Comparison of ENCODE assay signal across 12 mouse cellular contexts in the genomic region with DNA sequence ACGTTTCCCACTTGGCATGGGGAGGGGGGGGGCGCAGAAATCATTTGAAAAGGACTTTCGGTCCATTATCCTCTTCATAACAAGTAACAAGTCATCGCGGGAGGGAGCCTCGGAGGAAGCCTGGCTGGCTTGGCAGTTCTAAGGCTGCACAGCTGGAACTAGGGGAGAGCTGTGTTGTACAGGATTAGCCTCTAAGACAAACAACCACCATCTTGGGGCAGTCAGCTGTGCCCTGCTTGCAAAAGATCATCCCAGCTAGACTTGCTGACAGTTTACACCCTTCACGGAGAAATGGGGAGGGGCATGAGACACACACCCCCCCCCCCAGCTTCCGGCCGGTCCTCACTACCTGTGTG. TPM values are rescaled to one million over a fixed set of nuclear protein-coding genes. Genes with fewer than 3 reads are reported as not detected.
DNase-seq lines count a peak whose midpoint lies in the region; ATAC-seq and TF ChIP-seq lines count a peak whose summit lies in the region.
"Had no signal": no experiment of that assay in that cellular context is flagged by ENCODE, and none has a peak within 500 bp of the region (broad histone marks: within the 10 kb centered on the region; RNA-seq: fewer than 3 reads in every experiment).

No protein-coding gene starts in this region.

- H3K9ac ChIP-seq in heart, embryonic 12.5 days, result no peak overlapping the region
- H3K9ac ChIP-seq in forebrain, embryonic 13.5 days, result no peak overlapping the region
- H3K9ac ChIP-seq in midbrain, embryonic 12.5 days (replicated peaks), result no peak overlapping the region
- H3K9ac ChIP-seq: limb, embryonic 12.5 days had no signal

- no peaks in the 10 kb centered on the region for H3K36me3 ChIP-seq in heart, embryonic 12.5 days
- 0 out of 2 replicates have a peak, but pooled peaks cover 2% of the 10 kb centered on the region for H3K36me3 ChIP-seq in forebrain, embryonic 13.5 days (ENCODE audit: poor library complexity, severe bottlenecking)
- H3K36me3 ChIP-seq in midbrain, embryonic 12.5 days, result no peaks in the 10 kb centered on the region
- H3K36me3 ChIP-seq: limb, embryonic 12.5 days had no signal

- H3K27ac ChIP-seq in heart, embryonic 12.5 days (ENCODE audit: poor library complexity, severe bottlenecking), result no peak overlapping the region
- H3K27ac ChIP-seq in forebrain, embryonic 13.5 days, result peak overlapping the region; percentile 71; the same call in 1 of the 2 replicates
- H3K27ac ChIP-seq in midbrain, embryonic 12.5 days (replicated peaks), result peak overlapping the region; percentile 73

- intact Hi-C loops in heart, postnatal 25 days (cut with DNase I), result no loop called here

- no peak for TF ChIP-seq POLR2A in brain, embryonic 14.5 days (IDR thresholded peaks at IDR 0.05; ENCODE audit: borderline replicate concordance, extremely low read depth, insufficient read depth, insufficient read length, poor library complexity, severe bottlenecking)

- 0 out of 2 replicates have a peak, but pooled peaks cover 4% of the 10 kb centered on the region for H3K27me3 ChIP-seq in heart, embryonic 12.5 days (replicated peaks)
- no peaks in the 10 kb centered on the region for H3K27me3 ChIP-seq in forebrain, embryonic 13.5 days
- H3K27me3 ChIP-seq in midbrain, embryonic 12.5 days, result peaks cover 9% of the 10 kb centered on the region; the same call in 1 of the 2 replicates
- H3K27me3 ChIP-seq: limb, embryonic 12.5 days had no signal

- WGBS in heart, embryonic 12.5 days, result 46% methylated on average over 9 of the region's 9 CpGs
- 25% methylated on average over 9 of the region's 9 CpGs for WGBS in forebrain, embryonic 13.5 days
- 22% methylated on average over 9 of the region's 9 CpGs for WGBS in midbrain, embryonic 12.5 days

- H3K4me1 ChIP-seq in heart, embryonic 12.5 days (replicated peaks), result peaks cover 10% of the 10 kb centered on the region
- H3K4me1 ChIP-seq in forebrain, embryonic 13.5 days, result peaks cover 18% of the 10 kb centered on the region
- H3K4me1 ChIP-seq in midbrain, embryonic 12.5 days, result peaks cover 18% of the 10 kb centered on the region

- no peak for ATAC-seq in heart, embryonic 12.5 days (ENCODE audit: insufficient number of reproducible peaks, low FRiP score)
- ATAC-seq in forebrain, embryonic 13.5 days, result peak; percentile 50; the same call in 1 of the 2 replicates
- ATAC-seq in midbrain, embryonic 12.5 days (ENCODE audit: low FRiP score, low read depth), result peak; percentile 58

- no peaks in the 10 kb centered on the region for H3K9me3 ChIP-seq in heart, embryonic 12.5 days (replicated peaks)
- no peaks in the 10 kb centered on the region for H3K9me3 ChIP-seq in forebrain, embryonic 13.5 days (replicated peaks)
- H3K9me3 ChIP-seq in midbrain, embryonic 12.5 days, result no peaks in the 10 kb centered on the region

- TF ChIP-seq CTCF in brain, embryonic 14.5 days (IDR thresholded peaks at IDR 0.05; ENCODE audit: borderline replicate concordance, extremely low read depth, insufficient read depth, insufficient read length), result no peak

- no peak overlapping the region for H3K4me3 ChIP-seq in heart, embryonic 12.5 days
- no peak overlapping the region for H3K4me3 ChIP-seq in forebrain, embryonic 13.5 days
- H3K4me3 ChIP-seq in midbrain, embryonic 12.5 days, result no peak overlapping the region; the same call in 1 of the 2 replicates
- H3K4me3 ChIP-seq: limb, embryonic 12.5 days had no signal

- no peak for DNase-seq in heart, postnatal 25 days (ENCODE audit: low spot score)
- DNase-seq in brain, embryonic 14.5 days (ENCODE audit: low read depth), result peak; percentile 62
- DNase-seq in adrenal gland, adult 2 months, result no peak
- DNase-seq in layer of hippocampus, adult 18-20 months (ENCODE audit: low spot score in 2 of 2), result no peak
- DNase-seq in spleen, adult 12 weeks (ENCODE audit: low spot score), result no peak
- DNase-seq: B cell, adult 2 months; heart, postnatal 4 days had no signal

- peak overlapping the region; percentile 35; the same call in 1 of the 2 replicates for H3K4me2 ChIP-seq in heart, embryonic 12.5 days
- H3K4me2 ChIP-seq in forebrain, embryonic 13.5 days, result peak overlapping the region; percentile 38
- peak overlapping the region; percentile 42 for H3K4me2 ChIP-seq in midbrain, embryonic 12.5 days (replicated peaks)

RNA-seq across cellular contexts. Expression of a gene that starts 14.1 kb away (rescaled TPM):
- 7.8 and 8.3 TPM in 2 replicates for polyA plus RNA-seq in heart, embryonic 12.5 days (2016; fragmentation: Nextera tagmentation; extraction: Ambion mirVana)
- total RNA-seq in heart, postnatal 25 days (2021), result 10 to 100 TPM; 54.8 to 55.3 TPM
- polyA plus RNA-seq in brain, embryonic 14.5 days (2012; rRNA removed), result 25.5 and 36.2 TPM in 2 replicates
- polyA plus RNA-seq in forebrain, embryonic 13.5 days (2015; fragmentation: Nextera tagmentation; extraction: Ambion mirVana), result 2.6 and 3.4 TPM in 2 replicates
- 3.2 and 3.6 TPM in 2 replicates for polyA plus RNA-seq in midbrain, embryonic 12.5 days (2016; fragmentation: Nextera tagmentation; extraction: Ambion mirVana)
- total RNA-seq in adrenal gland, adult 2 months (2021), result 10 to 100 TPM in 1 of 2 experiments, 1 to 10 TPM in 1; 9.1 to 21.7 TPM
- 17.1 and 32.8 TPM in 2 replicates for polyA plus RNA-seq in adrenal gland, adult 2 months (2012; rRNA removed)
- total RNA-seq in layer of hippocampus, adult 18-20 months (2021), result 10 to 100 TPM; 78.7 to 83.5 TPM
- total RNA-seq: megakaryocyte-erythroid progenitor cell, adult 5-6 weeks had no signal
